Mouse (Mus musculus): Measurements from ENCODE around the gene Usp11.

DNA sequence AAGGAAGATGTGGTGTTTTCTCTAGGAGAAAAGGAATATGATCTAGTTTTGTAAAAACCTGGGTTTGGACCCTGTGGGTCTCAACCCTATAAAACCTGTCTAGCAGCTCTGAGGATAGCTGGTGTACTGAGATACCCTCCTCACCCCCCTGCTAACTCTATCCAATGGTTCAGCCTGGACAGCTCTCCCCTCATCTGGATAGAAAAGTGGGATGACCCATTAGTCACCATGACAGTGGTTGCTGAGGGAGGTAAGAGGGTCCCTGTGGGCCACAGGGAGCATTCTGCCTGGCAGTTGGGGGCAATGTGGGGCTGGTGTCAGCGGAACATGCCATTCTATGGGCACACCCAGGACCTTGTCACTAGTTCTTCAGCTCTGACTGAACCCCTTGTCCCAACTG, 11.1 kb upstream of the Usp11 start:
- TF ChIP-seq CTCF (conservative IDR thresholded peaks at IDR 0.05; ENCODE audit: low read length) (no peak), POU5F1 (IDR thresholded peaks at IDR 0.05; ENCODE audit: borderline replicate concordance, low read length) (no peak), NANOG (IDR thresholded peaks at IDR 0.05; ENCODE audit: borderline replicate concordance, low read length) (no peak)
